Mouse (Mus musculus): Measurements from ENCODE around the gene 2810408A11Rik.

2810408A11Rik gene

DNA sequence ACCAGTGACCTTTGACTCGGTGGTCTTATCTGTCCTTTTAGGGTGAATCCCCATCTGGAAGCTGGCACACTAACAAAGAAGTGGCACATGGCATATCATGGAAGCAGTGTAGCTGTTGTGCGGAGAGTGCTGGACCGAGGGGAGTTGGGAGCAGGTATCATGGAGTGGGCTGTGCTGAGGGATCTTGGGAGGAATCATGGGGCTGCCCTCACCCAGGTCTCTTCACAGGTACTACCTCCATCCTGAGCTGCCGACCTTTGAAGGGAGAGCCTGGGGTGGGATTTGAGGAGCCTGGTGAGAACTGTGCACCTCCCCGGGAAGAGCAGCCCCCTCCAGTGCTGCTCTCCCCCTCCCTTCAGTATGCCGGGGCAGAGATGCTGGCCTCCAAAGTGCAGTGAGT lies 10.9 kb upstream of the 2810408A11Rik start:
- no peak for DNase-seq

DNA sequence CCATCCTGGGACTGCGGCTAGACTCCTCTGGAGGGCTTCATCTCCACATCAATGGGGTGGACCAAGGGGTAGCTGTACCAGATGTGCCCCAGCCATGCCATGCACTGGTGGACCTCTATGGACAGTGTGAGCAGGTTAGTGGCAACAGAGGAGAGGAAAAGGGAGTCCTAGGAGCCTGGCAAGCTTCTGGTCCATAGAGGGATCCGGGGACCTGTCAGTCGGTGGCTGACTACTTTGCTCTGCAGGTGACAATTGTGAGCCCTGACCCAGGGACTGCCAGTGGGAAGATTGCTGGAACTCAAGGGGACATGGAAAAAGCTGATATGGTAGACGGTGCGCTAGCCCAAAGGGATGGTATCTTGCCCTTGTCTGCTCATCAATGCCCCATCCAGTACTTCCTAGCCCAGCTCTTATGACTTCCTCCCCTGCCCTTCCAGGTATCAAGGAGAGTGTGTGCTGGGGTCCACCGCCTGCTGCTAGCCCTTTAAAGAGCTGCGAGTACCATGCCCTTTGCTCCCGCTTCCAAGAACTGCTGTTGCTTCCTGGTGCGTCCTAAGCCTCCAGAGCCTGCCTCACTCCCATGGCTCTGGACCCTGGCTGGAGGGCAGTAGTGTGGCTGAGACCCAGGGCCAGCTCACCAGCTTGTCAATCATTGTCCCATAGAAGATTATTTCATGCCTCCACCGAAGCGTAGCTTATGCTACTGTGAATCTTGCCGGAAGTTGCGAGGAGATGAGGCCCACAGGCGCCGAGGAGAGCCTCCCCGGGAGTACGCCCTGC lies 10.2 kb upstream of the 2810408A11Rik start:
- no peak for DNase-seq

DNA sequence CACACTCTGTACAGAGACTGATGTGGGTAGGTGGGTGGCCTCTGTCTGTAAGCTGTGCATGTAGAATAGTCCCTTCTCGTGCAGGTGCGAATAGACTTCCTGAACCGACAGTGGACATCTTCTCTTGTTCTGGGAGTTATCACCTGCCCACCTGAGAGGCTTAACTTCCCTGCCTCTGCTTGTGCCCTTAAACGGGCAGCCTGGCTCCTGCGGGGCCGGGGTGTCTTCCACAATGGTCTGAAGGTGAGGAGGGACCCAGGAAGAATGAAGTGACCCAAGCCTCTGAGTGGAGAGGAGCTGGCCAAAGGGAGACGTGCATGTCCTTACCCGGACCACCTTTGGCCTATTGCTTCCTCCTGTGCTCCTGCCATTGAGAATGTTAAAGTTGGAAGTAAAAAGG lies 9.4 kb upstream of the 2810408A11Rik start:
- DNase-seq: no peak

DNA sequence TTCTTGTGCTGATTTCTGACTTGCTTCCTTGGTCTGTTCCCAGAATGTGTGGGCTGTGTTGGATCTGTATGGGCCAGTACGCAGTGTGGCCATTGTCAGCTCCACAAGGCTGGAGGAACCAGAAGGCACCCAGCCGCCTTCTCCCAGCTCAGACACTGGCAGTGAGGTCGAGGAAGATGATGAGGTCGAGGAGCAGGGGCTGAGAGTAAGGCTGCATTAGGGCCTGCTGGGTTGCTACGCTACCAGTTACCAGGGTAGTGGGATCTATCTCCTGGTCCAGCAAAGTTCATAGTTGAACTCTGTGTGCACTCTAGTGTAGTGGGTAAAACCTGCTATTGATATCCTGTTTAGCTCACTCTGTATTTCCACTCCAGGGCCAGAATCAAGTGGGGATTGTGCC lies 8.4 kb upstream of the 2810408A11Rik start:
- DNase-seq: no peak

DNA sequence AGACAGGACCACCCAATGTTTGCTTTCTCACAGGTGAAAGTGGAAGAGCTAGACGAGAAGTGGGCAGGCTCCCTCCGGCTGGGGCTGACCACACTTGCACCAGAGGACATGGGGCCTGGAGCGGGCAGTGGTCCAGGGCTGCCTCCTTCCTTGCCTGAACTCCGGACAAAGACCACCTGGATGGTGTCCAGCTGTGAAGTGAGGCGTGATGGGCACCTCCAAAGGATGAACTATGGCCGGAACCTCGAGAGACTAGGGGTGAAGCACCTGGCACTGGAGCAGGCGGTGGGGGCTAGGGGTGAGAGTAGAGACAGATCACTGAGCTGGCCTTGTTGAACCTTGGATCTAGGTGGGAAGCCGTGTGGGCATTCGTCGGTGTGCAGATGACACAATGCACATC lies 7.9 kb upstream of the 2810408A11Rik start:
- DNase-seq: no peak

DNA sequence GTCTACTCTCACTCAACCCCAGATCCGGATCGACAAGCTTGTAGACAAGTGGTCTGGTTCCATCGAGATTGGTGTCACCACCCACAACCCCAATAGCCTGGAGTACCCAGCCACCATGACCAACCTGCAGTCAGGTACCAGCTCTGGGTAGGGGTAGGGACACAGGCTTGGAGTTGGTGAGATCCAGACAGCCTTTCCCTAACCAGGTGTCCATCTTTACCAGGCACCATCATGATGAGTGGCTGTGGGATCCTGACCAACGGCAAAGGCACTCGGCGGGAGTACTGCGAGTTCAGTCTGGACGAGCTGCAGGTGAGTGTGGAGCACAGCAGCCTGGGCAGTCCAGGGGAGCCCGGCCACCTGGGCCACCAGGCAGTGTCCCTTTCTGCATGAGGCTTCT lies 3.5 kb upstream of the 2810408A11Rik start:
- no peak for DNase-seq

DNA sequence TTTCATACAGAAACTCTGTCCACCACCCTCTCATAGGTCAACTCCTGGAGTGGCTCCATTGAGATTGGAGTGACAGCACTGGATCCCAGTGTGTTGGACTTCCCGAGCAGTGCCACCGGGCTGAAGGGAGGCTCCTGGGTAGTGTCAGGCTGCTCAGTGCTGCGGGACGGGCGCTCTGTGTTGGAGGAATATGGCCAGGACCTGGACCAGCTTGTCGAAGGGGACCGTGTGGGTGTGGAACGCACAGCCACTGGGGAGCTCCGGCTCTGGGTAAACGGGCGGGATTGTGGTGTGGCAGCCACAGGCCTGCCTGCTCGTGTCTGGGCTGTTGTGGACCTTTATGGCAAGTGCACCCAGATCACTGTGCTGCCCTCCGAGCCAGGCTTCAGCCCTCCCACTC lies 2.2 kb upstream of the 2810408A11Rik start:
- no peak for DNase-seq

DNA sequence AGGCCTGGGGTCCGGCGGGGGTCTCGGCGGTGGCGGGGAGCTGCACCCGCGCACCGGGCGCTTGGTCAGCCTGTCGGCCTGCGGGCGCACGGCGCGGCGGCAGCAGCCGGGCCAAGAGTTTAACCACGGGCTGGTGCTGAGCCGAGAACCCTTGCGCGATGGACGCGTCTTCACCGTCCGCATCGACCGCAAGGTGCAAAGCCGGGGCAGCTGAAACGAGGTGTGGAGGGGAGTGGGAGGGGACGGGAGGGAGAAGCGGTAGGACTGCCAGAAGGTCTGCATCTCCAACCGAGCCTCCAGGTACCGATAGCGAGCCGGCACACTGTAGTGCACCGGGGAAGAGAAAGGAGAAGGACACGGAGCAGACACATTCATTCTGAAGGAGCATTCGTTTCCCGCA lies 1.2 kb upstream of the 2810408A11Rik start:
- DNase-seq: no peak

DNA sequence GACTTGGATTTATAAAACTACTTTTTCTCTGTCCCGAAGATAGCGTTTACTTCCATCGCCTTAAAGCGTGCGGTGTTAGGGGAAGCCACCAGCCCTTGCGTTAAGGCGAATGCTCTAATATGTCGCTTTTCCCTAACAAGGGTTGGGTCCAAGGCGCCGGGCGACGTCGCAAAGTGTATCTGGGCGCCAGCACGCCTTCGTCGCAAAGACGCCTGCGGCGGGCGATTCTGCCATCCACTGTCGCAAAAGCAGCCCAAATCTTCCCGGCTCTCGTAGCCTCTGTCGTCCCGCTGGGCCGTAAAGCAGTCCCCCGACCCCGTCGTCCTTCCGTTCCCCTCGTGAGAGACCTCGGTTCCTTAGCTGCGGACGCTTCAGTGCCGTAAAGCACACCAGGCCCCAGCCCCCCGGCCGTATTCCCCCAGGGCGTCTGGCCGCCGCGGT lies 639 bp upstream of the 2810408A11Rik start:
- DNase-seq: peak; percentile 85

DNA sequence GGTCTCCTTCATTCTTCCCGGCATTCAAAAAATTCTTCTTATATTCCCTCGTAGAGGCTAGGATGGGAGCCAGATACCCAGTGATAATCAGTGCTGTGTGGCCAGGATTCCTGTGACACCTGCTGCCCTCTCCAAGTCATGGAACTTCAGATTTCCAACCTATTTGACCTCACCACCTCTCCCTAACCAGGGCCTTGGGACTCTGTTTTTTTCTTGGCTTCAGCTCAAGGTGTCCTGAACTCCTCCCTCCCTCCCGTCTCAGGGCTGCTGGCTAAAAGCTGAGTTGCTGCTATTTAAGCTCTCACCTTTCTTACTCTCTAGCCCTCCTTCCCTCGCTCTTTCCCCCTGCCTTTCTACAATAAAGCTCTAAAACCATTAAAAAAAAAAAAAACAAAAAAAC lies 917 bp downstream of the 2810408A11Rik start:
- no peak for DNase-seq

DNA sequence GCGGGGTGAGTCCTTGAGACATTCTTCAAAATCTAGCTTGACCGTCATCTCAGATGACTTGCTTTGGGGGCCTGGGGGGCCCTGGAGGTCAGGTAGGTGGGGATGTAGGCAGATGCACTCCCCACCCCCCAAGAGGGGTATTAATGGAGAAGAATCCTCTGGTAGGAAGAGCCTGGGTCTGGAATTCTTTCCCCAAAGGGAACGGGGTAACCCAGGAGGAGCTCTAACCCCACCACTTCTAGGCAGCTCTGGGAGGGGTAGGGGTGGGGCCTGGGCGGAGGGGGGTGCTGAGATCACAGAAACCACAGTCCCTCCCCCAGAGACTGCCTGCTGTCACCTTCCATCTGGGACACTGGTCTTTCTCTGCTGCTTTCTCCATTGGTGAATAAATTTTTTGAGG lies 5.5 kb downstream of the 2810408A11Rik start, which contains the start of gene Acap1:
TSS of gene Acap1 (minus strand) at position 249 of the 400 bp plus-strand sequence.
- peak; percentile 63 to 65 for DNase-seq

DNA sequence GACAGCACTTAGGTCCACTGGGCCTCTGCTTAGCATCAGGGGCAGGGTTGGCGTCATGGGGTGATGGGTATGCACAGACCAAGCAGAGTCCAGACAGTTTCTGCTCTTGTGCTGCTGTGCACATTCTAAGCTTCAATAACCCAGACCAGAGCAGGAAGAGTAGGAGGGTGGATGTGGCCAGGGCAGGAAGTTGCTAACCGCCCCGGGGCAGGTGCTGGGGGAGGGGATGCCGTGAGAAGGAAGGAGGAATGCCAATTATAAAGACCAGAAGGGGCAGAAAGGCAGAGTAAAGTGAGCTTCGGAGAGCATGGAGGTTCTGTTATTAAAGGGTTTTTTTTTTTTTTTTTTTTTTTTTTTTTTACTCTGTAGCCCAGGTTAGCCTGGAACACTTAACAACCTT lies 6.1 kb downstream of the 2810408A11Rik start:
- peak; percentile 77 to 82 for DNase-seq

DNA sequence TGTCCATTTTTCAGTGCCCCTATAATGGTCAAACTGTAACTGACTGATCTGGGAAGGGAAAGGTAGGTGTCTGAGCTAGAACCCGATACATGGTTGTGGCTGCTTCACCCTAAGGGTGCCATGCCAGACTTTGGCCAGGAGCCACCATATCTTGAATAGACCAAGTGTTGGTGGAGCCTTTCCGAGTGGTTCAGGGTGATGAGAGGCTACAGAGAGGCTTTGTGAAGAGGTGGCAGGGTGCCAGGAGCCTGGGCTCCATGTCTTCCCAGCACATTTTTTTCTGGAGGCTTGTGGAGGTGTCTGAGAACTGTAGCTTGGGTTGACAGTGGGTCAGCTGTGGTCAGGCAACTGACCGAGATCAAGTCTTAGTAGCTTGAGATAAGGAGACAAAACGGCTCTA lies 9.3 kb downstream of the 2810408A11Rik start:
- DNase-seq: no peak

DNA sequence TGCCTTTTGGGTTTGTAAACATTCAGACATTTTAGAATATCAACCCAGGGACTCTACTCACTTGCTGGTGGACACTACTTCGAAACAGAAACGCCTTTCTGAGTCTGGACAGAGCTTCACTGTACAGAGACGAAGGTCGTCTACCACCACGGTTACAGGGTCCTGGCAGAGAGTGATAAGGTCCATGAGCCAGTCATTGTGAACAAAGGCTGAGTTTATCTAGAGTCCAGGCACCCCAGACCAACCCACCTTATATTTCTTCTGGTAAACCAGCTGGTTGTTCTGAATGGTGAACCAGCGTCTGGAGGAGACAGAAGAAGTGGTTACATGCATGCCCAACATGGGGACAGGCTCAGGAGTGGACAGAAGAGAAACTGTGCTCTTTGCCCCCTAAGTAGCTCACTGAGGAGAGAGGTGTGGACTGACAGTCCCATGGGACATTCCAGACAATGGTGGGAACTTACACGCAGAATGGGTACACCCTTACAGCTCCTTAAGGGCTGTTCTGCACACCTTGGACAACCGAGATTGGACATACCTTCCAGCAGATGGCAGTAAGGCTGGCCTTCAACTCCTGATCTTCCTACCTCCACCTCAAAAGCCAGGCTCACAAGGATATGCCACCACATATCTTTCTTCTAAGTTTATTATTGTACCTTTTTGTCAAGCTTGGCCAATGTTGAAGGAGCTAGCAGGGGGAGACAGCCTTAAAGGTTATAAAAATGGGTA lies 13.7 kb downstream of the 2810408A11Rik start:
- DNase-seq: no peak

DNA sequence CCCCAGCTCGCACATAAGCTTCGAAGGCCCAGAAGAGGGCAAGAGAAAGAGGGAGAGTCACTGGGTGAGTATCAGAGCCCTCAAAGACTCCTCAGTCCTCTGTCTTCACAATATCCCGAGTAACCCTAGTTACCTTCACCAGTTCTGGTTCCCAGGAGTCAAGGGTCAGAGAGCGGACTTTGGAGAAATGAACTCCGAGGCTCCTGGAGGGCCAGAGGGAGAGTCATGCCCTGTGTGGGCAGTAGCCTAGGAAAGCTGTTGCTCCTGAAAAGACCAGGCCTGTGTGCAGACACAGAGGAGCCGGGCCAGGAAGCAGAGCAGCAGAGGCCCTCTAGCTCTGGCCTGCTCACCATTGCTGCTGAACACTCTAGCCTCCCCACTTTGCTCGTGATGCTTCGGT lies 16.1 kb downstream of the 2810408A11Rik start:
- no peak for DNase-seq

DNA sequence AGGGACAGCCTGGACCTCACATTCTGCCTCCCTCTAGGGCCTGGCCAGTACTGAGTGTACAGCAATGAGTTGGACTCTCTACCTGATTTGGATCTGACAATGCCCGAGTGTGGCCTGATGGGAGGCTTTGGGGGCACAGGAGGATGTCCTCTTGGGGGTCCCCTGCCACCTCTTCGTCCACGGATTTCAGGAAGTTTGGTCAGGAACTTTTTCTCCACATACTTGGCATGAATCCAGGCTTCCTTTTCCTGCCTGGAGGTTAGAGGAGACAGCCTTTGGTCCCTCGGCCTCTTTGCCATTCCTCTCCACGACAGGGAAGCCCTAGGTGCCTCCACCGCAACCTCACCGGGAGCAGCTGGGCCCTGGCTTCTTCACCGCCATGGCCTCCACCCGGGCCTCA lies 16.5 kb downstream of the 2810408A11Rik start:
- DNase-seq: no peak

DNA sequence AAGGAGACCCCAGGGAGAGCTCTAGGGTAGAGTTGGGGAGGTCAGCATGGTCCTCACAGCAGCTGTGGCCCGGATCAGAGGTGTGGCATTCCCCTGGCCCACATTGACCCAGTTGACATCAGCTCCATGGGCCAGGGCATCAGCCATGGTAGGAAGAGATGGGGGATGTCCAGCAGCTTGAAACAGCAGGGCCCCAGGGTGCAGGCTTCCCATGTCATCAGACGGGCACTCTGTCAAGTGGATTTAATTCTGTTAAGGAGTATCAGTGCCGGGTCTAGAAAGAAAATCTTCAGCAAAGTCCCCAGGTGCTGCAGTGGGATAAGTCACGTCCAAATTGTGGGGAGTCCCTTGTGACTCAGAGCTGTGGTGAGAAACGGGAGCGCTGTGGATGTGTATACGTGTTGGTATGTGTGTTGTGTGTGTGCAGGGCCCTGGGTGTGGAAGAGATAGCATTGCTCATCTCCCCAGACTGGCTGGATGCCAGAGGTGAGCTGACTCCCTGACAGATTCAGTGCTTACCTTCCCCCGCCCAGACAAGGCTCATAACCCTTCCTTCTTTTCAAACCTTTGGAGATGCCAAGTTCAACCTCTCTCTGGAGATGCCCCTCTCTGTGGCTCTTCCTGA lies 17.1 kb downstream of the 2810408A11Rik start:
- DNase-seq: no peak

DNA sequence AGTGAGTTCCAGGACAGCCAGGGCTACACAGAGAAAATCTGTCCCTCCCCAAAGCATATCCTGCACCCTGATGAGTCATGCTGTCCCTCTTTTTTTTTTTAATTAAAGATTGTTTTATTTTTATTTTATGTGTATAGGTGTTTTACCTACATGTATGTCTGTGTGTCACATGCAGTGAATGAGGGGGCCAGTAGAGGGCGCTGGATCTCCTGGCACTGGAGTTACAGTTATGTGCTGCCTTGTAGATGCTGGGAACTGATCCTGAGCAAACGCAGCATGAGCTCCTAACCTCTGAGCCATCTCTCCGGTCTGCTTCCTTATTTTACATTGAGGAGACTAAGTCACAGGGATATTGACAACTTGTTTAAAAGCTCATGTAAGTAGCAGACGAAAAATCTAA lies 17.7 kb downstream of the 2810408A11Rik start:
- peak; percentile 83 to 84 for DNase-seq

DNA sequence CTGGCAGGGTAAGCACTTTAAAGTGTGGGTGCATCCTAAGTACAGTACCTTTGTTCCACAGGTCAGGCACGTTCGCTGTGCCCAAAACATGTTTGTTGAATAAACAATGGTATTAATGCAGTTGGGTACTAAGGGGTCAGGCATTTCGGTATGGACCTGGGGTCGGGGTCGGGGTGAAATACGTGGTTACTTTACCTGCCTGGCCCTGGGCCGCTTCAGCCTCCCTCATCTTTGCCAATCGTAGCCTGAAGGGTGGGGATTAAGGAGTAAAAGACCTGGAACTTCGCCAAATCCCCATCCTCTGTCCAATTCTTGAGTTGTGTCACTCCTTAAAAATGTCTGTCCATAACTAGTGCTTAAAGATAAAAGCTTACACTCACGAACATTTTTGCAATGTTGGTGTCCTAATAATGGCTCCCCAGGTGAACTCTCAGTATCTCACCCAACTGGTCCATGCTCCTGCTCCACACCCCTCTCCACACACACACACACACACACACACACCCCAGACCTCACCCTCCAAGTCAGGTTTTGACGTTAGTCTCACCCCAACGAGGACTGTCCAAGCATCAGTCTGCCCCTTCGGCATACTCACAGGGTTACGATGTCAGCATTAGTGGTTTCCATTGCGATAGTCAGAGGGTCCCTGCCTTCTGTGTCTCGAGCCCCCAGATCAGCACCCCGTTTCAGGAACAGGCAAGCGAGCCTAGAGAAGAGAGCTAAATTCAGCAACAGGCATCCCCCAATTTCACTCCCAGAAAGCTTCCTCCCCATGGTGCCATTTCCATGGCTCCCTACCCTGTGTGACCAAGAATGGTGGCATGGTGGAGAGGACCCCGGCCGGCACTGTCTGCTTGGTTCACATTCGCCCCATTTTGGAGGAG lies 18.8 kb downstream of the 2810408A11Rik start:
- DNase-seq: no peak

DNA sequence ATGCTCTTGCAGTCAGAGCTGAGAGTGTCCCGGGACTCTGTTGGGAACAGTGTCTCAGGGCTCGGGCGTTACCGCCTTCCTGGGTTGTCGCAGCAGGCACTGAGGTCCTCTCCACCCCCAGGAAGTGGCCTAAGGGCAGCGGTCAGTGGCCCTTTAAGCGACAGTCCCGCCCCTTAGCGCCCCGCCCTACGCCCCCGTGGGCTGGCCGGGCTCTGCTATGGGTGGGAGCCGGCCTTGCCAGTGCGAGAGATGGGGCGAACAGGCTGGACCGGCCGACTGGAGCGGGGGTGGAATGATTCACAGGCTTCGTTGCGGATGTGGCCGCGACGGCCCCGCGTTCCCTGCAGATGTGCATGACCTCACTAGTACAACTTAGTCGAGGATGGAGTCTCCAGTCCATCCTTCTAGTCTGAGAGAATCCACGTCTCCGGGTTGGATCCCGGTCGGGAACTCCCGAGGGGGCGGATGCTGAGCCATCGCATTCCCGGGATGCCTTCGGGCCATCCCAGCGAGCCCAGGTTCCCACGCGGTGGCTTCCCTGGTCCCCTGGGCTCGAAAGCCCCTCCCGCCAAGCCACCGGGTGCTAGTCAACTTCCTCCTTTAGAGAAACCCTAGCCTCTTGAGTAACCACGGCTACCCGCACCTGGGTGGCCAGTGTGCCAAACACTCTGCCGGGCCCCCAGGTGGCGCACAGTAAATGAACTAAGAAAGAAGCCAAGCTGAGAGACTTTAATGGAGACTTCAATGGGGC lies 19.8 kb downstream of the 2810408A11Rik start, which contains the start of gene Kctd11:
TSS of gene Kctd11 (minus strand) at position 554 of the 751 bp plus-strand sequence.
- DNase-seq: peak; percentile 90 to 92

DNA sequence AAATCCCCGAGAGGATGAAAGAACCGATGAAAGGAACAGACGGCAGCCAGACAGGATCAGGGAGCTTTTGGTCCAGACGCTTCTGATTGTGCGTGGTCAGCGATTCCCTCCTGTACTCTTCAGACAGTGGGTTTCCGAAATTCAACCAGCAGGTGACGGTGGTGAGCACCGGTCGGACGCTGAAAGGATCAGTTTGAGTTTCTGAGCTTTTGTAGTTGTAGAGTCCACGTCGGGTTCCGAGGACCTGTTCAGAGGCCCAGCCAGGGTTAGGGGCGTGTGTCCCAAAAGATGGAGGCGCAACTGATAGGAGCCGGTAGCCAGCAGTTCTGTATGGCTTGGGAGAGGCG lies 20.3 kb downstream of the 2810408A11Rik start:
- DNase-seq: peak; percentile 76

DNA sequence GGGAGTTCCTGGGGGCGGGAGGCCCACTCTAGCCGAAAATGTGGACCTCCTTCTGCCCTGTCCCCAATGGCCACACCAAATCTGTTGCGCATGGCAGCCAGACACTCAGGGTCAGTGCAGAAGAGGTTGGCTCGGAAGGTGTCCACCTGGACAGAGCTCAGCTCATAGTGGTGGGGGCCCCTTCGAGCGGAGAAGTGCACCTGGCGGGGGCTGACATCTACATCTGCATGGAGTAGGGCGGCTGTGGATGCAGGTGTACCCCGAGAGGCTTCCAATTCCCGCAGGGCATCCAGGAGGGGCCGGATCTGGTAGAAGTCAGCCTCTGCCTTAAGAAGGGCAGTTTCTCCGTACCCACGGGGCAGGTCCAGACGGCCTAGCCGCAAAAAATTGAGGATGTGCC lies 21.1 kb downstream of the 2810408A11Rik start:
- no peak for DNase-seq

All from B cell, adult 2 months (primary cell).